Mouse (Mus musculus) gonadal fat pad, adult 2 months (tissue): ENCODE measurements at regions not wholly inside any gene's neighbourhood (a gene's known extent, or its start where the extent isn't known, plus 50 kb on each side); places are given as distances from the start of the nearest gene placed in this dataset.

Source experiments
- DNase-seq: peaks from one replicate; pipeline ENCODE4 v3.0.0-alpha.2; 2012; ENCODE audit warnings: low read depth

GRCm38 (mm10) chr8:8928074-8928862 is 237.9 kb upstream of the Arglu1 start:
- DNase-seq: no peak

- DNase-seq: no peak
Measured at GRCm38 (mm10) chr8:8921446-8921845, 231.1 kb upstream of the Arglu1 start.

- no peak for DNase-seq
Measured at GRCm38 (mm10) chr8:8919582-8920503, 229.5 kb upstream of the Arglu1 start.

DNA sequence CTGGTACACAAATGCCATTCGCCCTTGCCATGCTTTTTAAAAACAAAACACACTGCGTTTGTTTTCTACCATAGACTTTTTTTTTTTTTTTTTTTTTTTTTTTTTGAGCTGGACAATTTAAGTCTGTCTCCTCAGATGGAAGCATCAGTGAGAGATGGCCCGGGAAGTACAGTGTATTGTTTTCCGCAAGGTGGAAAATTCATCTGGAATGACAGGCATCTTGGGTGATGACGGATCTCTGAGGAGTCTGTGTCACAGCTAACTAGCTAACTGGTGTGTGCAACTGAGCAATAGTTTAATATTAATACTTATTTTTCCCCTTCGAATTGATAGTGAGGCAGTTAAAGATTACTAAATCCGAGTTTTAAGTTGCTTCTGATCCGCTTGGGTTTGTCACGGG is 228.7 kb upstream of the Arglu1 start:
- no peak for DNase-seq

GRCm38 (mm10) chr8:8907478-8908165 is 217.3 kb upstream of the Arglu1 start:
- DNase-seq: no peak

- DNase-seq: no peak
Measured at GRCm38 (mm10) chr8:8892996-8893395, 202.7 kb upstream of the Arglu1 start.

GRCm38 (mm10) chr8:8877286-8877685 is 187.0 kb upstream of the Arglu1 start:
- no peak for DNase-seq

GRCm38 (mm10) chr8:8876879-8877278 is 186.6 kb upstream of the Arglu1 start:
- DNase-seq: no peak

DNA sequence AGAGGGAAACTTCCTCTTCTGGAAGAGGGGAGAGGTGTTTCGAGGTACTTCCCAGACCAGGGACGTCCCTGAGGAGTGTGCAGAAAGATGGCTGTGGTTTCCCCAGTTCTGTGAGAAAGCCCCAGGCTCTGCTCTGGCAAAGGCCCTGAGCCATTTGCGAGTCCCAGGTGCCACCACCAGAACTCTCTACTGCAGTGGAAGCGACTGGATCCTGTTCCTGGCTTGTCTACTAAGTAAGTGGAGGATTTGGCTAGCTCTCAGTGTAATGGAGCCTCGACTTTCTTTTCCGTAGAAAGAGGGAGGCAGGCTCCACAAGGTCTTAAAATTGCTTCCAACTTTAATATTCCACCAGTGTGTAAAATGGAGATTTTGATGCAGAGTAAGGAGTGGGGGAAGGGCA is 186.1 kb upstream of the Arglu1 start:
- no peak for DNase-seq

- DNase-seq: no peak
Measured at GRCm38 (mm10) chr8:8871938-8872337, 181.6 kb upstream of the Arglu1 start.

GRCm38 (mm10) chr8:8871039-8871438 is 180.7 kb upstream of the Arglu1 start:
- no peak for DNase-seq

DNA sequence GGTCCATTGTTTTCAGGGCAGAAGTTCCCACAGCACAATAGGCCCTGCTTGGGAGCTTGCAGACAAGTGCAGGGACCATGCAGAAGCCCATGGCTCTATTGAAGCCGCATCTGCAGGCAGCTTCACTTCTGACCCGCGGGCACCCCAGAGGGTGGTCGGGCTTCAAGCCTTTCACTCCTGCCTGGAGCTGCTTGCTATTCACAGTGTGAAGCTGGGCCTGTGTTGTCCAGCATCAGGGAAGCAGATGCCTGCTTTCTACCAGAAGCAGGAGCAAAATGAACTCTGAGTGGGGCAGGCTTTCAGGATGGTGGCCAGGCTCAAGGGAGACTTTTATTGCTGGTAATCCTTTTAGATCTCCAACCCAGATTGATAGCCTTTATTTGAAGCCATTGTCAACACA is 180.2 kb upstream of the Arglu1 start:
- no peak for DNase-seq

DNA sequence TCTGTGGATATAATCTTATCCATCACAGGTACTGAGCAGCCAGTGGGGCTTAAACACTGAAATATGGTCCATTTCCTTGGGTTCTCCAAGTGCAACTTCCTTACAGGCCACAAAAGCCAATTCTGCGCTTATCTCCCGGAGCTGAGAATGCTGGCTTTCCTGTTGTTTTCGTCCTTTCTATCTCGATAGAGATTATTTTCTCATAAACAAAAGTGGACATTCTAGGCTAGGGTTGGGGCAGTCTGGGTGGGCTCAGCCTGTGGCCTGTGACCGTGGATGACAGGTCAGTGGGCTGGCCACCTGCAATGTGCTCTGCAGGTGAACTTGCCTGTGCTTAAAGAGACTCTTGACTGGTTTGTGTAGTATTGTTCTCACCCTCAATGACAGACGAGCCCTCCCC is 179.0 kb upstream of the Arglu1 start:
- no peak for DNase-seq

DNA sequence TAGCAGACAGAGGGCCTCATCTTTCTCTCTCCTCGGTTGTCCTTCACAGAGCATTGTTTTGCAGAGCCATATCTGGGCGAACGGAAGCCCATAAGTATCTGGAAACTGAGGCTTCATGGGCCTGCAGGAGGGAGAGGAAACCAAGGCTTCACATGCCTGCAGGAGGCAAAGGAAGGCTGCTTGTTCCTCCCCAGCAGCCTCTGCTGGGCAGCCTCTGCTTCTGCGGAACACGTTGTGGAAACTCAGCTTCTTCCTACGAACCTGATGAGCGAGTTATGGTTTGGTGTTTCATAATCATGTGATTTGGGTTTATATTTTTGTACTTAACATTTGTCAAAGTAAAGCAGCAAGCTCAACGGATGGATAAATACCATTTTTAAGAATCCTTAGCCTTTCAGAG is 177.6 kb upstream of the Arglu1 start:
- no peak for DNase-seq

GRCm38 (mm10) chr8:8867126-8867777 is 176.9 kb upstream of the Arglu1 start:
- DNase-seq: no peak

GRCm38 (mm10) chr8:8862767-8863166 is 172.4 kb upstream of the Arglu1 start:
- DNase-seq: no peak

- DNase-seq: no peak
Measured at GRCm38 (mm10) chr8:8861331-8861940, 171.1 kb upstream of the Arglu1 start.

- DNase-seq: no peak
Measured at GRCm38 (mm10) chr8:8858636-8859035, 168.3 kb upstream of the Arglu1 start.

DNA sequence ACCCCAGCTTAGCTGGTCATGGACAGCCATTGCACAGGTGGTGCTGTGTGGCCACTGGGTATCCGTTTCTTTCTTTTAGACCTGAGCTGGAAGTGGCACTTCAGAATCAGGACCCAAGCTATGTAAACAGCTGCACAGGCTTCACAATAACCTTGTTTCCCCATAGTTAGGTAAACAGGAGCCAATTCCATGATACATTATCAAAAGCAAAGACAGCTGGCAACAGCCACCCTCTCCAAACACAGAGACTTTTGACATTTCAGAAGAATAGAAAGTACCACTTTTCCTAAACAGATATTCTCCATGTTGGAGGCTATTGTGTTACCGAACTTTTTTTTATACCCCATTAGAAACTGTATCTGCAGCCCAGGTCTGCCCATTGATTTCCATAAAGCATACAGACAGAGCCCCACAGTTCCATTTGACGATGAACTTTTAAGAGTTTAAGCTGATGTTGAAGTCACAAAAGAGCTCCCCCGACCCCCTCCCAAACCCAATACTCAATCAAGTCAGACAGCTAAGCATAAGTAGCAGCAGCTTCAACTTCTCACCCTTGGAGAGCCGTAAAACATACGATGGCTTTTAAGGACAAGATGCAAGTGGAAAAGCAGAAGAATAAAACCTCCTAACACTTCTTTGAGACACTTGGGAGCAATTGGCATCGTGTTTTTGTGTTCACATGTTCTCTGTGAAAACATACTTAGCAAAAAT is 162.5 kb upstream of the Arglu1 start:
- DNase-seq: no peak

DNA sequence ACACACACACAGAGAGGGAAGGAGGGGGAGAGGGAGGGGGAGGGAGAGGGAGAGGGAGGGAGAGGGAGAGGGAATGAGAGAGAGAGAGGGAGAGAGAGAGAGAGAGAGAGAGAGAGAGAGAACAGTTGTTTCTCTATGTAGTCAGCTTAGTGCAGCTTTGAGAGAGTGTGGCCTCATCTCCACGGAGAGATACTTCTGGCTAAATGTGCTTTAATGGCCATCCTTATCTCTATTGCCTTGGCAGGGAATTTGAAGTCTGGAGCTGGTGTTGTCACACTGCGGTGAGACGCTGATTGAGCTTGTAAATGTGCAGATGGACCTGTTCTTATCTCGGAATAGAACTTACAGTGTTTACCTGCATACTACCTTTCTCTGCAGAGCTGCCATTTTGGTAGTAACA is 160.9 kb upstream of the Arglu1 start:
- DNase-seq: no peak

GRCm38 (mm10) chr8:8850766-8851165 is 160.4 kb upstream of the Arglu1 start:
- DNase-seq: no peak
